Mouse (Mus musculus): Measurements from ENCODE around the gene Dnajc4. TPM values are rescaled to one million over a fixed set of nuclear protein-coding genes. Genes with fewer than 3 reads are reported as not detected.

Dnajc4 gene
- polyA plus RNA-seq, 1 experiment from 2014 or later = 26.3 TPM

DNA sequence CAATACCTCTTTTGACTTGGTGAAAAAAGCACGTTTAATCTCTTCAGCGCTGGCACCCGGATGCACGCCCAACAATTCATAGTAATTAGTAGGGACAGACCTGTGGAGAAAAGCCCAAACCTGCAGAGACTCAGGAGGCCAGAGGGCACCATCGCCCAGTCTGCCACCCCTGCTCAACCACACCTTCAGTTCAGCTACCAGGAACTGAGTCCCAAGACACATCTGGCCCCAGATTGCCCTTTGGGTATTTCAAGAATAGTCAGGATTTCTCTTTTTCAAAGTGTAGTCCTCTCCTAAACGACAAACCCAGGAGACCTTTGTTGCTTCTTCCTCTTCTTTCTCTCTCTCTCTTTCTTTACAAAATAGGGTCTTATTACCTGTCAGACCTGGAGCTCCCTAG lies 1.7 kb downstream of the Dnajc4 start:
- Histone ChIP-seq H3K4me1 (ENCODE audit: control insufficient read depth, insufficient read depth, low read length) (peaks cover 38% of the 10 kb centered on the region), H3K36me3 (ENCODE audit: control insufficient read depth, insufficient read depth, low read length) (peaks cover 3% of the 10 kb centered on the region; the same call in 1 of the 2 replicates), H3K27me3 (ENCODE audit: control insufficient read depth, insufficient read depth, low read length) (no peaks in the 10 kb centered on the region), H3K9me3 (replicated peaks; ENCODE audit: control insufficient read depth, low read length) (no peaks in the 10 kb centered on the region), H3K4me2 (no peak overlapping the region), H3K9ac (ENCODE audit: low read depth, low read length) (no peak overlapping the region), H3K4me3 (ENCODE audit: low read depth, low read length) (no peak overlapping the region), H3K27ac (ENCODE audit: low read depth, low read length) (no peak overlapping the region)
- WGBS (ENCODE audit: insufficient replicate concordance) = 87% methylated on average over 6 of the region's 6 CpGs
- no peak for ATAC-seq (replicated peaks; ENCODE audit: insufficient number of reproducible peaks, low FRiP score, low TSS enrichment)

- no peak overlapping the region for H3K4me3 ChIP-seq (ENCODE audit: low read depth, low read length)
- no peak overlapping the region; the same call in 1 of the 2 replicates for H3K4me2 ChIP-seq
- peaks cover 25% of the 10 kb centered on the region for H3K4me1 ChIP-seq (ENCODE audit: control insufficient read depth, insufficient read depth, low read length)
- no peak overlapping the region for H3K27ac ChIP-seq (ENCODE audit: low read depth, low read length)
- WGBS (ENCODE audit: insufficient replicate concordance) = 90% methylated on average over 8 of the region's 8 CpGs
- peaks cover 9% of the 10 kb centered on the region; the same call in 1 of the 2 replicates for H3K36me3 ChIP-seq (ENCODE audit: control insufficient read depth, insufficient read depth, low read length)
- no peak for ATAC-seq (replicated peaks; ENCODE audit: insufficient number of reproducible peaks, low FRiP score, low TSS enrichment)
- H3K27me3 ChIP-seq (ENCODE audit: control insufficient read depth, insufficient read depth, low read length) = no peaks in the 10 kb centered on the region
- H3K9ac ChIP-seq (ENCODE audit: low read depth, low read length) = no peak overlapping the region
- no peaks in the 10 kb centered on the region for H3K9me3 ChIP-seq (replicated peaks; ENCODE audit: control insufficient read depth, low read length)
Observed at GRCm38 (mm10) chr19:6989251-6989650, 3.1 kb downstream of the Dnajc4 start.

GRCm38 (mm10) chr19:6987904-6988285 lies 4.5 kb downstream of the Dnajc4 start:
- H3K36me3 ChIP-seq (ENCODE audit: control insufficient read depth, insufficient read depth, low read length) = peaks cover 17% of the 10 kb centered on the region
- 3% methylated on average over 8 of the region's 8 CpGs for WGBS (ENCODE audit: insufficient replicate concordance)
- H3K27ac ChIP-seq (ENCODE audit: low read depth, low read length) = peak overlapping the region; percentile 98
- H3K27me3 ChIP-seq (ENCODE audit: control insufficient read depth, insufficient read depth, low read length) = no peaks in the 10 kb centered on the region
- peaks cover 18% of the 10 kb centered on the region for H3K4me1 ChIP-seq (ENCODE audit: control insufficient read depth, insufficient read depth, low read length)
- H3K9me3 ChIP-seq (replicated peaks; ENCODE audit: control insufficient read depth, low read length) = no peaks in the 10 kb centered on the region
- no peak for ATAC-seq (replicated peaks; ENCODE audit: insufficient number of reproducible peaks, low FRiP score, low TSS enrichment)
- H3K9ac ChIP-seq (ENCODE audit: low read depth, low read length) = peak overlapping the region; percentile 96
- H3K4me3 ChIP-seq (ENCODE audit: low read depth, low read length) = peak overlapping the region; percentile 90
- peak overlapping the region; percentile 90 for H3K4me2 ChIP-seq

- no peaks in the 10 kb centered on the region for H3K27me3 ChIP-seq (ENCODE audit: control insufficient read depth, insufficient read depth, low read length)
- H3K4me1 ChIP-seq (ENCODE audit: control insufficient read depth, insufficient read depth, low read length) = peaks cover 16% of the 10 kb centered on the region
- H3K36me3 ChIP-seq (ENCODE audit: control insufficient read depth, insufficient read depth, low read length) = peaks cover 22% of the 10 kb centered on the region
- peak within 1 kb of the TSS; percentile 98 for H3K27ac ChIP-seq (ENCODE audit: low read depth, low read length)
- peak within 1 kb of the TSS; percentile 90 for H3K4me3 ChIP-seq (ENCODE audit: low read depth, low read length)
- ATAC-seq (replicated peaks; ENCODE audit: insufficient number of reproducible peaks, low FRiP score, low TSS enrichment) = peak; percentile 41
- peak within 1 kb of the TSS; percentile 96 for H3K9ac ChIP-seq (ENCODE audit: low read depth, low read length)
- peak within 1 kb of the TSS; percentile 90 for H3K4me2 ChIP-seq
- no peaks in the 10 kb centered on the region for H3K9me3 ChIP-seq (replicated peaks; ENCODE audit: control insufficient read depth, low read length)
- under 1% methylated on average over 75 of the region's 85 CpGs for WGBS (ENCODE audit: insufficient replicate concordance)
Observed at GRCm38 (mm10) chr19:6987061-6987903, 5.1 kb downstream of the Dnajc4 start, which contains the start of gene Vegfb. Gene Vegfb (minus strand): TSS chr19:6987651.

- Histone ChIP-seq H3K4me3 (ENCODE audit: low read depth, low read length) (peak overlapping the region; percentile 90), H3K27ac (ENCODE audit: low read depth, low read length) (no peak overlapping the region), H3K9ac (ENCODE audit: low read depth, low read length) (peak overlapping the region; percentile 96), H3K36me3 (ENCODE audit: control insufficient read depth, insufficient read depth, low read length) (peaks cover 24% of the 10 kb centered on the region), H3K4me1 (ENCODE audit: control insufficient read depth, insufficient read depth, low read length) (peaks cover 21% of the 10 kb centered on the region), H3K9me3 (replicated peaks; ENCODE audit: control insufficient read depth, low read length) (no peaks in the 10 kb centered on the region), H3K27me3 (ENCODE audit: control insufficient read depth, insufficient read depth, low read length) (no peaks in the 10 kb centered on the region), H3K4me2 (peak overlapping the region; percentile 90)
- no peak for ATAC-seq (replicated peaks; ENCODE audit: insufficient number of reproducible peaks, low FRiP score, low TSS enrichment)
- 69% methylated on average over 10 of the region's 10 CpGs for WGBS (ENCODE audit: insufficient replicate concordance)
Observed at GRCm38 (mm10) chr19:6985951-6986708, 6.2 kb downstream of the Dnajc4 start.

- 84% methylated on average over 19 of the region's 19 CpGs for WGBS (ENCODE audit: insufficient replicate concordance)
- ATAC-seq (replicated peaks; ENCODE audit: insufficient number of reproducible peaks, low FRiP score, low TSS enrichment) = no peak
- Histone ChIP-seq H3K4me1 (ENCODE audit: control insufficient read depth, insufficient read depth, low read length) (peaks cover 24% of the 10 kb centered on the region), H3K9me3 (replicated peaks; ENCODE audit: control insufficient read depth, low read length) (no peaks in the 10 kb centered on the region), H3K36me3 (ENCODE audit: control insufficient read depth, insufficient read depth, low read length) (peaks cover 24% of the 10 kb centered on the region), H3K27ac (ENCODE audit: low read depth, low read length) (no peak overlapping the region), H3K4me2 (no peak overlapping the region), H3K9ac (ENCODE audit: low read depth, low read length) (0 out of 2 replicates have a peak overlapping the region, but pooled peaks have one; percentile 0), H3K4me3 (ENCODE audit: low read depth, low read length) (no peak overlapping the region), H3K27me3 (ENCODE audit: control insufficient read depth, insufficient read depth, low read length) (no peaks in the 10 kb centered on the region)
Observed at GRCm38 (mm10) chr19:6985300-6985699, 7.1 kb downstream of the Dnajc4 start.

GRCm38 (mm10) chr19:6983621-6984020 lies 8.8 kb downstream of the Dnajc4 start:
- ATAC-seq (replicated peaks; ENCODE audit: insufficient number of reproducible peaks, low FRiP score, low TSS enrichment) = no peak
- no peaks in the 10 kb centered on the region for H3K9me3 ChIP-seq (replicated peaks; ENCODE audit: control insufficient read depth, low read length)
- peaks cover 33% of the 10 kb centered on the region for H3K4me1 ChIP-seq (ENCODE audit: control insufficient read depth, insufficient read depth, low read length)
- WGBS (ENCODE audit: insufficient replicate concordance) = 95% methylated on average over 5 of the region's 5 CpGs
- H3K9ac ChIP-seq (ENCODE audit: low read depth, low read length) = no peak overlapping the region
- H3K4me3 ChIP-seq (ENCODE audit: low read depth, low read length) = no peak overlapping the region
- H3K4me2 ChIP-seq = no peak overlapping the region
- peaks cover 21% of the 10 kb centered on the region for H3K36me3 ChIP-seq (ENCODE audit: control insufficient read depth, insufficient read depth, low read length)
- no peak overlapping the region for H3K27ac ChIP-seq (ENCODE audit: low read depth, low read length)
- no peaks in the 10 kb centered on the region for H3K27me3 ChIP-seq (ENCODE audit: control insufficient read depth, insufficient read depth, low read length)

DNA sequence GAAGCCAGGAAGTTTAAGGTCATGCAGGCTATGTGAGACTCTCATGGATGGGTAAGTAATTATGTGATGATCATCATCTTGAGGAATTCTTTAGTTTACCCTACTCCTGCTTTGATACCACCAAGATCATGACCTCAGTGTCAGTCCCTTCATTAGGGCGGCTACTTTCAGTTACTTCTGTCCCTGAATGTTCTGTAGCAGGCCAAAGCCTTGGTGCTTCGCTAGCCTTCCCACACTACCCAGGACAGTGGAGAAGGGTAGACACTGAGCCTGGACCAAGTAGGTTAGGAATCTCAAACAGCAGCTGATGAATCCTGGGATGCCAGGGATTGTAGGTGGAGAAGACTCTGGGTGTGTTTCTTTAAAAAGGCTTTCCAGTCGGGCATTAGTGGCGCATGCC lies 10.9 kb downstream of the Dnajc4 start:
- Histone ChIP-seq H3K9ac (ENCODE audit: low read depth, low read length) (peak overlapping the region; percentile 89; the same call in 1 of the 2 replicates), H3K9me3 (replicated peaks; ENCODE audit: control insufficient read depth, low read length) (no peaks in the 10 kb centered on the region), H3K27ac (ENCODE audit: low read depth, low read length) (no peak overlapping the region), H3K4me2 (peak overlapping the region; percentile 94), H3K36me3 (ENCODE audit: control insufficient read depth, insufficient read depth, low read length) (peaks cover 28% of the 10 kb centered on the region), H3K4me3 (ENCODE audit: low read depth, low read length) (peak overlapping the region; percentile 74; the same call in 1 of the 2 replicates), H3K27me3 (ENCODE audit: control insufficient read depth, insufficient read depth, low read length) (no peaks in the 10 kb centered on the region), H3K4me1 (ENCODE audit: control insufficient read depth, insufficient read depth, low read length) (peaks cover 40% of the 10 kb centered on the region)
- WGBS (ENCODE audit: insufficient replicate concordance) = 87% methylated on average over 4 of the region's 4 CpGs
- no peak for ATAC-seq (replicated peaks; ENCODE audit: insufficient number of reproducible peaks, low FRiP score, low TSS enrichment)
